Mouse (Mus musculus) granulocyte monocyte progenitor cell, adult 5-6 weeks (primary cell): ENCODE results near the gene Gzmm. TPM values are rescaled to one million over a fixed set of nuclear protein-coding genes. Genes with fewer than 3 reads are reported as not detected.
A peak's percentile ranks its signal among the peaks of the same experiment; 100 is the strongest.

Experiments
- ATAC-seq: replicated peaks from 2 replicates; pipeline ENCODE4 v1.8.0; 2016; ENCODE audit warnings: mild to moderate bottlenecking, moderate TSS enrichment, inconsistent platforms; ENCODE audit not compliant: poor library complexity, severe bottlenecking
- total RNA-seq, 2 experiments: library from RNA; stranded (forward) in 1 of 2; stranded (reverse) in 1 of 2; fragments of 200-712, 200-1000 nt in 1 of 2; fragments of >200 nt in 1 of 2; fragmentation: Nextera tagmentation in 1 of 2; gene quantifications; 2 replicates each; pipeline ENCODE4 v1.2.3; 2014 to 2017

Gzmm gene
- 2.2 TPM in 1 of 2 replicates, not detected in the other for total RNA-seq (2014; fragmentation: Nextera tagmentation)
- total RNA-seq (2017) = 0.34 TPM in 1 of 2 replicates, not detected in the other

- no peak for ATAC-seq
Measured at GRCm38 (mm10) chr10:79688720-79689119, at the start of gene Gzmm. Gzmm (plus strand) TSS chr10:79689020.

GRCm38 (mm10) chr10:79645711-79646110 lies 43.1 kb upstream of the Gzmm start, which contains the start of gene Odf3l2:
Odf3l2 (minus strand) TSS chr10:79645738.
- ATAC-seq = no peak

GRCm38 (mm10) chr10:79649070-79649751 lies 39.6 kb upstream of the Gzmm start:
- ATAC-seq = peak; percentile 94

GRCm38 (mm10) chr10:79652789-79653188 lies 36.0 kb upstream of the Gzmm start:
- no peak for ATAC-seq

GRCm38 (mm10) chr10:79654946-79655395 lies 33.8 kb upstream of the Gzmm start:
- ATAC-seq = no peak

- peak; percentile 64 for ATAC-seq
Measured at GRCm38 (mm10) chr10:79658829-79659228, 30.0 kb upstream of the Gzmm start.

GRCm38 (mm10) chr10:79660298-79660697 lies 28.5 kb upstream of the Gzmm start:
- ATAC-seq = no peak

DNA sequence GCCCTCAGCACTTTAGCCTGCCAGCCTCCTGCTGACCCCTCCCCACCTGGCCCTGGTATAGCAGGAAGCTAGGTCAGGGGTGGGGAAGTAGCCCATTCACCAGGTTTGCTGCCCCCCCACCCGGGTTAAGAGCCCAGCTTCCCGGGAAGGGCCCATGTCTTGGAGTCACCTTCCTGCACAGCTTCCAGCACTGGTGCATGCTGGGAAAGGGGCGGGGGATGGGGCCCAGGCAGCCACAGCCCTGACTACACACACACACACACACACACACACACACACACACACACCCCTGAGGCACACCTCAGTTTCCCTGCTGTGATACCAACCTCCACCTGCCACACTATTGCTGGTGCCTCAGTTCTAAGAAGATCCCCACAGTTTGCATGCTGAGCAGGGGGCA lies 27.0 kb upstream of the Gzmm start:
- no peak for ATAC-seq

GRCm38 (mm10) chr10:79664131-79664665 lies 24.6 kb upstream of the Gzmm start, which contains the start of gene Madcam1:
Madcam1 (plus strand) TSS chr10:79664559.
- peak; percentile 55 for ATAC-seq

DNA sequence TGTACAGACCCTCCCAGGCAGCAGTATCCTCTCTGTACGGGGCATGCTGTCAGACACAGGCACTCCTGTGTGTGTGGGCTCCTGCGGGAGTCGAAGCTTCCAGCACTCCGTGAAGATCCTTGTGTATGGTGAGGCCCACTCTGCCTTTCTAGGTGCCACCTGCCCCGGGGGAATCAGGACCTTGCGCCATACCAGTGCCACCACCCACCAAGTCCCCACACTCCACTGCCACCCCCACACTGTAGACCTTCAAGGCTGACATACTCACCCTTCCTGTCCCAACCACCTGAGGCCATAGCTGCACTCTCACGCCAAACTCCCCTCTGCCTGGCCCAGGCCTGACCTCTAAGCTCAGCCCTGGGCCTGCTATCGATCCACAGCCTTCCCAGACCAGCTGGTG lies 23.8 kb upstream of the Gzmm start:
- ATAC-seq = no peak

DNA sequence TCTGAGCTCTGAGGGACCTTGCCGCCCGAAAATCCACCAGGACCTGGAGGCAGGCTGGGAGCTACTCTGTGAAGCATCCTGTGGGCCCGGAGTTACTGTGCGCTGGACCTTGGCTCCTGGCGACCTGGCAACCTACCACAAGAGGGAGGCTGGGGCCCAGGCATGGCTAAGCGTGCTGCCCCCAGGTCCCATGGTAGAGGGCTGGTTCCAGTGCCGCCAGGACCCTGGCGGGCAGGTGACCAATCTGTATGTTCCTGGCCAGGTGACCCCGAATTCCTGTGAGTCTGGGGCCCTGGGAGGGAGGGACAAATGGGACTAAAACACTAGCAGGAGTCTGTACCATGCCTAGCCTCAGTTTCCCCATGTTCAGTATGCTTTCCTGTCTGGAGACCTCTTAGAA lies 22.3 kb upstream of the Gzmm start:
- ATAC-seq = no peak

DNA sequence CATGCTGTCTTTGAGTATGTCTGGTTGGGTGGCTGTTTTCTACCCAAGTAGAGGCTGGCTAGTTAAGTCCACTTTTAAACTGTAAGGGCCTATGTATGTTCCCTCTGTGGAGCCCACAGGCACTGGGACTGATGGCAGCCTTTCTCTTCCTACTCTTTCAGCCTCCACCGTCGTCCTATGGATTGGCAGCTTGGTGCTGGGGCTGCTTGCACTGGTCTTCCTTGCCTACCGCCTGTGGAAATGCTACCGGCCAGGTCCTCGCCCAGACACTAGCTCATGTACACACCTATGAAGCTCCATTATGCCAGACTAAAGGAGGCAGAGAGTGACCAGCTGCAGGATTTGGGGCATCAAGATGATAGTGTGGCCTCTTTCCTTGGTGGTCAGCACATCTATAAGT lies 20.7 kb upstream of the Gzmm start:
- no peak for ATAC-seq

DNA sequence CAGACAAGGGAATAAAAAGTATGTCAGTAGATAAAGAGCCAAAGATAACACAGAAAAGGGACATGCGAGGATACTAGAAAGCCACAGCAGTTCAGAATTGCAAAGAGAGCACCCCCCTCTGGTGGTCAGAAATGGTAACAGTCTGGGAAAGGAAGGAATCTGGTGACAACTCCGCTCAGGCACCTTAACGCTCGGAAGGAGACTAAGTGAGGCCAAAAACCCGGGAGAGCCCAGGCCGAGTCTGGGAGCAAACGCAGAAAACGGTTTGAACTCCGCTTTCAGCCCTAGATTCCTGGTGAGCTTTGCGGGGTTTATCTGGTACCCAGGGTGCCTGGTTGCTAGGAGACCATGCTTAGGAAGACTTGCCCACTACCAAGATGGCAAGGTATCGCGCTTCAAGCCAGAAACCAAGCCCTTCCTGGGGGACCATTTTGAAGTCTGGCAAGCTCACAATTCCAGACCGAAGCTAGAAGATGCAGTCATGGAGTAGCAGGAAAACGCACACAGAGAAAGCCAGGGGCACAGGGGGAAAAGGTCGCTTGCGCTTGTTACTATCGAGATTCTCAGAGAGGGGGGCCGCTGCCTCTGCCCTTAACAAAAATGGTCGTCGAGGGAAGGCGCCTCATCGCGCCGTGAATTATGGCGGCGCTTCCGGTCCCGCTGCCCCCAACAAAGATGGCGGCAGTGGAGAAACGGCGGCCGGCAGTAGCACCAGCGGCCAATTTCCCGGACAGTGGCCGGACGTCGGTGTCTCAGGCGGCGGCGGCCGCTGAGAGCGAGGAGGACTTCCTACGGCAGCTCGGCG lies 19.8 kb upstream of the Gzmm start, which contains the start of gene Tpgs1:
TSS of gene Tpgs1 (plus strand) at position 599 of the 805 bp plus-strand sequence.
- ATAC-seq = peak; percentile 60

DNA sequence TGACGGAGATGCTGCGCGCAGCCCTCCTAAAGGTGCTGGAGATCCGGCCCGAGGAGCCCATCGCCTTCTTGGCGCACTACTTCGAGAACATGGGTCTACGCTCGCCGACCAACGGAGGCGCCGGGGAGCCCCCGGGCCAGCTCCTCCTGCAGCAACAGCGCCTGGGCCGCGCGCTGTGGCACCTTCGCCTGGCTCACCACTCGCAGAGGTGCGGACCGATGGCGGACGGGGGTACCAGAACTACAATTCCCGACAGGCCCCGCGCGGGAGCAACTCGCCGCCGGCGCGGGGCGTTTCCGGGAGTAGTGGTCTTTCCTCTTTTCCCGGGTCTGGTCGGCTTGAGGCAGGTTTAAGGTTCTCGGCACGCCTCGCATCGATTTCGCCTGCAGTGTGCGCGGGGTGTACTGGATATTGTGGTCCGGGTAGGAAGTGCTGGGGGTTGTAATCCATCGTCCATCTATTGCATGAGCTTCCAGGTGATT lies 19.2 kb upstream of the Gzmm start:
- ATAC-seq = peak; percentile 33

DNA sequence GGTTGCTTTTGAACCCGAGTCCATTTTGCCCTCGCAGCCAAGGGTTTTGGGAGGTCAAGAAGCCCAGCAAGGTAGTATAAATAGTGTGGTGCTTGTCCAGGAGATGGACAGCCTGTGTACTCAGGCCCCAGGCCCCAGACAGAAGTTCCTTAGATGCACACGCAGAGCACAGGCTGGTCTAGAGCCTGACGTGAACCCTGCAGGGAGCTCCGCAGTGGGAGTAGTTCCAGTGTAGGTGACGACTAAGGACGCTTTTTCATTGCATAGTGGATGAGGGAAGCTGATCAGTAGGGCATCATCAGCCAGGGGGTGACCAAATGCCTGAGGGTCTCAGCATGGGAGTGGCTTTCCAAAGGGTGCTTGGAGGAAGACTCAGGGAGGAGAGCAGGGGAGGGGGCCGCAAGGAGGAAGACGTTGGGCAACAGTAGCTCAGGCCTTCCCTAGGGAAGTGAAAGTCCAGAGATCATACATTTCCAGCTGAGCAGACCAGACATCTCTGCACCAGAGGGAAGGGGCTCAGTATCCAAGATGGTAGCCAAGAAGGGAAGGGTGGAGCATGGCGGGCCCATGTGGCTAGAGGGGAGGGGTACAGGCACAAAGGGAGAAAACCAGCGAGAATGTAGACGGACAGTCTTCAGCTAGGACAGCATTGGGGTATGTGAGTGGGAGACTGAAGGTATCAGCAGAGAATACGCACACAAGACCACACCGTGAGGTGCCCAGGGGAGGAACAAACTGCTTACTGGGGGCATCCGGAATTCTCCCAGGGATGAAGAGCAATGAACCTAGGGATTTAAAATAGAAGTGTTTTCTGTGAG lies 18.5 kb upstream of the Gzmm start:
- peak; percentile 54 for ATAC-seq

DNA sequence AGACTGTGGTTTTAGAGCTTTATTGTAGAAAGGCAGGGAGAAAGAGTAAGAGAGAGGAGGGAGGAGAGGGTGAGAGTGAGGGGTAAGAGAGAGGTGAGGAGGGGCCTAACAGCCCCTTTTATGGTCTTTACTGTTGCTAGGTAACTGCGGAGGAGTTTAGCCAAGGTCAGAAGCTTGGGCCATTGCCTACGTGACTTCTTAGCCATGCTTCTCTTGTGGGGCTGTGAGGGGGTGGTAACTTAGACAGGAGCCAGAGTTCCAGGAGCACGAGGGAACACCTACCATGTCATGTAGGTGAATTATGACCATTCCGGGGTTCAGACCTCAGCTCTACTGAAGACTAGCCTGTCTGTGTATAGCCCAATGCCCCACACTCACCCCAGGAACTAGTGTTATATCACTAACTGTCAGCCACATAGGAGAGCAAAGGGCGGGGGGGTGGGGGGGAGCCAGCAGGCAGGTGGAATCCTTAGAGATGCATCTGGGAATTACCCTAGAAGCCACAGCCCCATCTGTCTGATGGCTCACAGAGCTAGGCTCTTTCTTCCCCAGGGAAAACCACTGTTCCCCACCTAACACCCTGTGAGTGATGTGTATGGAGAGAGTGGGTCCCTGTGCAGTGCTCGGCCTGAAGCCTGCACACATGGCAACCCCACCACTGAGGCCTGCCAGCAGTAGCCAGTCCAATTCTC lies 17.3 kb upstream of the Gzmm start:
- no peak for ATAC-seq

- ATAC-seq = no peak
Measured at GRCm38 (mm10) chr10:79672088-79672455, 16.7 kb upstream of the Gzmm start.

DNA sequence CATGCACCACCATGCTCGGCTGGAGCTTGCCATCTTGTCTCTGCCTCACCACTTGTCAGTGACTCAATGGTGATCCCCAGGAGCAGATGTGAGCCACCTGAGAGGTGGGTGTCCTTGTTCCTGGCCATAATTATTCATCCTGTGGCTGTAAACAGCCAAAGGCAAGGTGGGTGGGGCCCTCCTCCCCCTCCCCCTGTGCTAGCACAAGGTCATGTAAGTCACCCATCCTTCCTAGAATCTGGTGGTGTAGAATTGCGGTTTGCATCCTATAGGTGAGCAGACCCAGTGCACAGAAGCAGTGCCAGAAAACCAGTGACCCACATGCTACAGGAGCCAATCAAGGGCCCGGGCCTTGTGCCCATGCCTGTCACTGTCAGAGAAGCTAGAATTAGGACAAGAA lies 15.8 kb upstream of the Gzmm start:
- ATAC-seq = no peak

GRCm38 (mm10) chr10:79675346-79676035 lies 13.3 kb upstream of the Gzmm start:
- no peak for ATAC-seq
